Mouse (Mus musculus): ENCODE results near the gene Nxf1. TPM values are rescaled to one million over a fixed set of nuclear protein-coding genes. Genes with fewer than 3 reads are reported as not detected.
A peak's percentile ranks its signal among the peaks of the same experiment; 100 is the strongest.
"Not testable (repeated sequence)": the region's sequence is repeated elsewhere in the genome, so short reads cannot be mapped to it uniquely, and the experiment has no call there.

Nxf1 gene
- polyA plus RNA-seq, 1 experiment from 2014 or later, result 125 TPM

- H3K36me3 ChIP-seq (replicated peaks; ENCODE audit: control insufficient read depth, insufficient read depth), result peaks cover 19% of the 10 kb centered on the region
- ATAC-seq (ENCODE audit: low FRiP score) (no peak), DNase-seq (ENCODE audit: low spot score) (no peak)
- 0 out of 2 replicates have a peak overlapping the region, but pooled peaks have one; percentile 4 for H3K4me2 ChIP-seq (replicated peaks)
- 72% methylated on average over 10 of the region's 10 CpGs for WGBS
- peaks cover 32% of the 10 kb centered on the region for H3K4me1 ChIP-seq (replicated peaks; ENCODE audit: control insufficient read depth, insufficient read depth, low read length)
- no peak overlapping the region for H3K9ac ChIP-seq
- H3K27ac ChIP-seq, result no peak overlapping the region
- no peaks in the 10 kb centered on the region for H3K27me3 ChIP-seq (ENCODE audit: control insufficient read depth, insufficient read depth, low read length)
- H3K4me3 ChIP-seq (replicated peaks; ENCODE audit: low read length), result no peak overlapping the region; the same call in 1 of the 2 replicates
- no peaks in the 10 kb centered on the region for H3K9me3 ChIP-seq (ENCODE audit: control insufficient read depth, low read length)
Measured at GRCm38 (mm10) chr19:8714653-8715481, 42.0 kb upstream of the Nxf1 start.

DNA sequence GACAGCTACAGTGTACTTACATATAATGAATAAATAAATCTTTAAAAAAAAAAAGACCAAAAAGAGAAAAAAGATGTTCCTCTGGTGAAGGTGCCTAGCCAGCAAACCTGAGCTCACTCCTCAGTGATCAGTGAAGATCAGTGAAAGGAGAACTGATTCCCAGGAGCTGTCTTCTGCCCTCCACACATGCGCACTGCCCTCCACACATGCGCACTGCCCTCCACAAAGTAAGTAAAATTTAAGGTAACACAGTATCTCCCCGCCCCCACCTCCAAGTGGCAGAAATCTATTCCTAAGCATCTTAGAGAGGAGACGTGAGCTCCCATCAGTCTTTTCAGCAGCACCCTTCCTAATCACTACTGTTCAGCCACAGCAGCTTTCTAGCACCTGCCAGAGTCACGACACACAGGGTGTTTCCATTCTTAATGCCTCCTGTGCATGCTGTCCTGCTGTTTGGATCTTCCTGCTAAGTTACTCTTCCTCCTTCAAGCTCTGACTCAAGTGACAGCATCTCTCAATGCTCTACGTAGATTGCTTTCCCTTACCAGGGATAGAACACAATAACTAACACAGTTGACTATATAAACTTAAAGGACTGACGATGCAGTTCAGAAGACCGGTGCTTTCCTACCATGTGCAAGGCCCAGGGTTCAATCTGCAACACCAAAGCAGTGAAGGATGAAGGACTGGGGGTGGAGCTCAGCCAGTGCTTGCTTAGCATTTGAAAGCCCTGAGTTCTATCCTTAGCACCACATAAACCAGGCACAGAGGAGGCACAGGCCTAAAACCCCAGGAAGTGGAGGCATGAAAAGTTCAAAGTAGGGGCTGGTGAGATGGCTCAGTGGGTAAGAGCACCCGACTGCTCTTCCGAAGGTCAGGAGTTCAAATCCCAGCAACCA lies 40.8 kb upstream of the Nxf1 start:
- H3K9ac ChIP-seq, result no peak overlapping the region
- no peak overlapping the region for H3K27ac ChIP-seq
- WGBS, result 62% methylated on average over 10 of the region's 10 CpGs
- ATAC-seq (ENCODE audit: low FRiP score) (no peak), DNase-seq (ENCODE audit: low spot score) (no peak)
- H3K36me3 ChIP-seq (replicated peaks; ENCODE audit: control insufficient read depth, insufficient read depth), result peaks cover 10% of the 10 kb centered on the region
- no peak overlapping the region for H3K4me3 ChIP-seq (replicated peaks; ENCODE audit: low read length)
- H3K27me3 ChIP-seq (ENCODE audit: control insufficient read depth, insufficient read depth, low read length), result no peaks in the 10 kb centered on the region
- no peak overlapping the region for H3K4me2 ChIP-seq (replicated peaks)
- H3K4me1 ChIP-seq (replicated peaks; ENCODE audit: control insufficient read depth, insufficient read depth, low read length), result peaks cover 23% of the 10 kb centered on the region
- H3K9me3 ChIP-seq (ENCODE audit: control insufficient read depth, low read length), result no peaks in the 10 kb centered on the region

GRCm38 (mm10) chr19:8716767-8717475 lies 40.0 kb upstream of the Nxf1 start:
- 0 out of 2 replicates have a peak, but pooled peaks cover 3% of the 10 kb centered on the region for H3K36me3 ChIP-seq (replicated peaks; ENCODE audit: control insufficient read depth, insufficient read depth)
- ATAC-seq (ENCODE audit: low FRiP score) (no peak), DNase-seq (ENCODE audit: low spot score) (no peak)
- H3K4me2 ChIP-seq (replicated peaks), result no peak overlapping the region
- H3K9me3 ChIP-seq (ENCODE audit: control insufficient read depth, low read length), result no peaks in the 10 kb centered on the region
- no peak overlapping the region for H3K9ac ChIP-seq
- H3K4me1 ChIP-seq (replicated peaks; ENCODE audit: control insufficient read depth, insufficient read depth, low read length), result peaks cover 23% of the 10 kb centered on the region
- WGBS, result 65% methylated on average over 8 of the region's 10 CpGs
- no peak overlapping the region for H3K27ac ChIP-seq
- no peaks in the 10 kb centered on the region for H3K27me3 ChIP-seq (ENCODE audit: control insufficient read depth, insufficient read depth, low read length)
- no peak overlapping the region for H3K4me3 ChIP-seq (replicated peaks; ENCODE audit: low read length)

DNA sequence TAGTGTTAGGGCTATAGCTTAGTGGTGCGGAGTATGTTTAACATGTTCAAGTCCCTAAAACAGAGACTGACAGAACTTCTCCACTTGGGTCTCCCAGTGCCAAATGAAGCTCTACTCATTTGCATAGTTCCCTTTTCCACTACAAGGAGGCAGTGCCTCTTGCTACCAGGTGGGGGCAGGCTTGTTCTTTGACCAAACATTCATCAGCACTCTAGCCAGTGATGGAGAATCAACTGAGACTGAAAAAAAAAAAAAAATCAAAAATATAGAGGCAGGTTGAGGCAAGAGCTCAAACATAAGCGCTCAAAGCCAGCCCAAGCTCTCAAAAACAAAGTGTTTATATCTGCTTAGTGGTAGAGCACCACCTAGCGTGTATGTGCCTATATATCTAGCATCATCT lies 38.5 kb upstream of the Nxf1 start:
- H3K9ac ChIP-seq, result no peak overlapping the region
- no peak overlapping the region for H3K4me2 ChIP-seq (replicated peaks)
- 62% methylated on average over 3 of the region's 3 CpGs for WGBS
- H3K27me3 ChIP-seq (ENCODE audit: control insufficient read depth, insufficient read depth, low read length), result no peaks in the 10 kb centered on the region
- 0 out of 2 replicates have a peak, but pooled peaks cover 3% of the 10 kb centered on the region for H3K36me3 ChIP-seq (replicated peaks; ENCODE audit: control insufficient read depth, insufficient read depth)
- ATAC-seq (ENCODE audit: low FRiP score) (no peak), DNase-seq (ENCODE audit: low spot score) (peak; percentile 63)
- H3K9me3 ChIP-seq (ENCODE audit: control insufficient read depth, low read length), result no peaks in the 10 kb centered on the region
- H3K27ac ChIP-seq, result no peak overlapping the region
- peaks cover 20% of the 10 kb centered on the region for H3K4me1 ChIP-seq (replicated peaks; ENCODE audit: control insufficient read depth, insufficient read depth, low read length)
- H3K4me3 ChIP-seq (replicated peaks; ENCODE audit: low read length), result no peak overlapping the region

DNA sequence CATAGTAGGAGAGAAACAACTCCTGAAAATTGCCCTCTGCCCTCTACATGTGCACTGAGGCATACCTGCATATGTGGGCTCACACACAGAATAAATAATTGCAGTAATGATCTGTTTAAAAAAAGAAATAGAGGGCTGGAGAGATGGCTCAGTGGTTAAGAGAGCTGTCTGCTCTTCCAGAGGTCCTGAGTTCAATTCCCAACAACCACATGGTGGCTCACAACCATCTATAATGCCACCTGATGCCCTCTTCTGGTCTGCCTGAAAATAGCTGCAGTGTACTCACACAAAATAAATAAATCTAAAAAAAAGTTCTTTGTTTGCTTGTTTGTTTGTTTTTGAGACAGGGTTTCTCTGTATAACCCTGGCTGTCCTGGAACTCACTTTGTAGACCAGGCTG lies 37.8 kb upstream of the Nxf1 start:
- not testable (repeated sequence) for DNase-seq (ENCODE audit: low spot score); H3K4me2 ChIP-seq (replicated peaks); H3K36me3 ChIP-seq (replicated peaks; ENCODE audit: control insufficient read depth, insufficient read depth); H3K27ac ChIP-seq; H3K9ac ChIP-seq; H3K9me3 ChIP-seq (ENCODE audit: control insufficient read depth, low read length); H3K27me3 ChIP-seq (ENCODE audit: control insufficient read depth, insufficient read depth, low read length); H3K4me3 ChIP-seq (replicated peaks; ENCODE audit: low read length); ATAC-seq (ENCODE audit: low FRiP score)
- peaks cover 20% of the 10 kb centered on the region for H3K4me1 ChIP-seq (replicated peaks; ENCODE audit: control insufficient read depth, insufficient read depth, low read length)

GRCm38 (mm10) chr19:8721378-8721777 lies 35.5 kb upstream of the Nxf1 start:
- Histone ChIP-seq H3K27me3 (ENCODE audit: control insufficient read depth, insufficient read depth, low read length) (no peaks in the 10 kb centered on the region), H3K9me3 (ENCODE audit: control insufficient read depth, low read length) (no peaks in the 10 kb centered on the region), H3K4me1 (replicated peaks; ENCODE audit: control insufficient read depth, insufficient read depth, low read length) (peaks cover 28% of the 10 kb centered on the region), H3K27ac (no peak overlapping the region), H3K4me2 (replicated peaks) (peak overlapping the region; percentile 84), H3K9ac (0 out of 2 replicates have a peak overlapping the region, but pooled peaks have one; percentile 82), H3K4me3 (replicated peaks; ENCODE audit: low read length) (peak overlapping the region; percentile 67), H3K36me3 (replicated peaks; ENCODE audit: control insufficient read depth, insufficient read depth) (peaks cover 24% of the 10 kb centered on the region)
- ATAC-seq (ENCODE audit: low FRiP score) (no peak), DNase-seq (ENCODE audit: low spot score) (no peak)
- 84% methylated on average over 1 of the region's 1 CpGs for WGBS

GRCm38 (mm10) chr19:8722021-8722420 lies 34.9 kb upstream of the Nxf1 start:
- Histone ChIP-seq H3K9me3 (ENCODE audit: control insufficient read depth, low read length) (no peaks in the 10 kb centered on the region), H3K36me3 (replicated peaks; ENCODE audit: control insufficient read depth, insufficient read depth) (peaks cover 31% of the 10 kb centered on the region), H3K4me3 (replicated peaks; ENCODE audit: low read length) (peak overlapping the region; percentile 67), H3K9ac (peak overlapping the region; percentile 82), H3K27me3 (ENCODE audit: control insufficient read depth, insufficient read depth, low read length) (no peaks in the 10 kb centered on the region), H3K4me1 (replicated peaks; ENCODE audit: control insufficient read depth, insufficient read depth, low read length) (peaks cover 28% of the 10 kb centered on the region), H3K27ac (peak overlapping the region; percentile 95), H3K4me2 (replicated peaks) (peak overlapping the region; percentile 84)
- DNase-seq (ENCODE audit: low spot score) (no peak), ATAC-seq (ENCODE audit: low FRiP score) (no peak)
- 63% methylated on average over 4 of the region's 4 CpGs for WGBS

- H3K9ac ChIP-seq, result peak overlapping the region; percentile 82
- no peaks in the 10 kb centered on the region for H3K9me3 ChIP-seq (ENCODE audit: control insufficient read depth, low read length)
- no peaks in the 10 kb centered on the region for H3K27me3 ChIP-seq (ENCODE audit: control insufficient read depth, insufficient read depth, low read length)
- peak overlapping the region; percentile 95 for H3K27ac ChIP-seq
- H3K4me3 ChIP-seq (replicated peaks; ENCODE audit: low read length), result peak overlapping the region; percentile 67
- peaks cover 28% of the 10 kb centered on the region for H3K4me1 ChIP-seq (replicated peaks; ENCODE audit: control insufficient read depth, insufficient read depth, low read length)
- ATAC-seq (ENCODE audit: low FRiP score), result peak; percentile 0; the same call in 1 of the 2 replicates
- peaks cover 33% of the 10 kb centered on the region for H3K36me3 ChIP-seq (replicated peaks; ENCODE audit: control insufficient read depth, insufficient read depth)
- peak overlapping the region; percentile 84 for H3K4me2 ChIP-seq (replicated peaks)
- WGBS, result 2% methylated on average over 5 of the region's 5 CpGs
- DNase-seq (ENCODE audit: low spot score), result no peak
Measured at GRCm38 (mm10) chr19:8722559-8722906, 34.3 kb upstream of the Nxf1 start.

Measured in hindbrain, embryonic 14.5 days (tissue).